Mouse (Mus musculus): ENCODE measurements at regions not wholly inside any gene's neighbourhood (a gene's known extent, or its start where the extent isn't known, plus 50 kb on each side); places are given as distances from the start of the nearest gene placed in this dataset.
A peak's percentile ranks its signal among the peaks of the same experiment; 100 is the strongest.

GRCm38 (mm10) chr15:67278869-67279268 is 778.2 kb upstream of the Lrrc6 start:
- DNase-seq: no peak

GRCm38 (mm10) chr15:67275058-67275457 is 774.3 kb upstream of the Lrrc6 start:
- DNase-seq: no peak

GRCm38 (mm10) chr15:67272397-67272796 is 771.7 kb upstream of the Lrrc6 start:
- DNase-seq: no peak

GRCm38 (mm10) chr15:67263723-67264122 is 763.0 kb upstream of the Lrrc6 start:
- DNase-seq: no peak

- DNase-seq: no peak
These were observed 762.6 kb upstream of the Lrrc6 start for GRCm38 (mm10) chr15:67263313-67263712.

DNA sequence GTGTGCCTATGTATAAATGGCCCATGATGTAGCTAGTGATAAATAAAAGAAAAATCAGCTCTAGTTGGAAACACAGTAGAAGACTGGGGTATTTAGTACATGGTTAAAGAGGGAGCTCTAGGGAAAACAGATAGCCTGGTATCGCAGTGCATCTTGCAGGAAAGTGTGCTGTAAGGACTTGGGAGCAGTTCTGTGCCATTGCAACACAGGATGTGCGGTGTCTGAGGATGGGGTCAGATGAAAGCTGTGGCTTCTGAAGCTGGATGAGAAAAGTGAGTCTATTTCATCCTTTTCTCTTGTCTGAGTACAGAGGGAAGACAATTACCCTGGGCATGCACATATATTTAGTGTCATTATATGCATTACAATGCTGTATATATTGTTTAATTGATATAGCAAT is 761.6 kb upstream of the Lrrc6 start:
- DNase-seq: no peak

GRCm38 (mm10) chr15:67260666-67261065 is 760.0 kb upstream of the Lrrc6 start:
- no peak for DNase-seq

GRCm38 (mm10) chr15:67249147-67249546 is 748.4 kb upstream of the Lrrc6 start:
- no peak for DNase-seq

DNA sequence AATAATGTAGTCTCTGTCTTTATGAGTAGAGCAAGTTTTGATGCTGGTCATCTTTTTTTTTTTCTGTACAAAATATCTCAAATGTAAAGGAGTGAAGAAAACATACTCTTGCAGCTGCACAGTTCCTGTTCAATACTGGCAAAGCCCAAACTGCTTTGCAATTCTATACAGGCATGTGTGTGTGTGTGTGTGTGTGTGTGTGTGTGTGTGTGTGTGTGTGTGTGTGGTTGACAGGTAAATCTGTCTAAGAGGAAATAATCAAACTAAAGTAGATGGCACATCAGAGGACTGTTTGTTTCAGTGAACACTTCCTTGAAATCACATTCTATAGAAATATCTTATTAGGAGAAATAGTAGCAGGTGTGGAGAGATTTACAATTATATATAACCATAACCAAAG is 747.8 kb upstream of the Lrrc6 start:
- DNase-seq: no peak

DNA sequence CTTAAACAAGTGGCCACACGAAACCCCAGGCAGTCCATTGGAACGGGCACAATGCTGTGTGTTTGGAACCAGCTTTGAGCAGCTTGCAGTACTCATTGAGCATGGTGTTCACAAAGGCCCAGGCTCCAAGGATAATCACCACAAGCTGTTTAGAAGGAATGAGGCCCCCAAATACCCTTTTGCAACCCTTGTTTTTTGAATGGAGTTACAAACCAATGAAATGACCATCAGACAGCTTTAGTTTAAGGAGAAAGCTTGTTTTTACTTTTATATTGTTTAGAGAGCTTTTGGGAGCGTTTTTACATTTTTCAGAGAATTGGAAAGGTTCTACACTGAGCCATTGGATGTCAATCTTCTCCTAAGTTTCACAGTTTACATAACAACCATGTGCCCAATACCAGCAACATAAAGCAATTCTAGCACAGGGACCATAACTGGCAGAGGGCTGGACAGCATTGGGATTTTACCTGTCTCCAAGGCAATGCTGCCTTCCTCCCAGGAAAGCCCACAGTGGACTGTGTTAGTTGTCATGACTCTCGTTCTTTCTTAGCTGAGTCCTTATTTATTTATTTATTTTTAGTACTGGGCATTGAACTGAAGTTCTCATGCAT is 745.1 kb upstream of the Lrrc6 start:
- no peak for DNase-seq

DNA sequence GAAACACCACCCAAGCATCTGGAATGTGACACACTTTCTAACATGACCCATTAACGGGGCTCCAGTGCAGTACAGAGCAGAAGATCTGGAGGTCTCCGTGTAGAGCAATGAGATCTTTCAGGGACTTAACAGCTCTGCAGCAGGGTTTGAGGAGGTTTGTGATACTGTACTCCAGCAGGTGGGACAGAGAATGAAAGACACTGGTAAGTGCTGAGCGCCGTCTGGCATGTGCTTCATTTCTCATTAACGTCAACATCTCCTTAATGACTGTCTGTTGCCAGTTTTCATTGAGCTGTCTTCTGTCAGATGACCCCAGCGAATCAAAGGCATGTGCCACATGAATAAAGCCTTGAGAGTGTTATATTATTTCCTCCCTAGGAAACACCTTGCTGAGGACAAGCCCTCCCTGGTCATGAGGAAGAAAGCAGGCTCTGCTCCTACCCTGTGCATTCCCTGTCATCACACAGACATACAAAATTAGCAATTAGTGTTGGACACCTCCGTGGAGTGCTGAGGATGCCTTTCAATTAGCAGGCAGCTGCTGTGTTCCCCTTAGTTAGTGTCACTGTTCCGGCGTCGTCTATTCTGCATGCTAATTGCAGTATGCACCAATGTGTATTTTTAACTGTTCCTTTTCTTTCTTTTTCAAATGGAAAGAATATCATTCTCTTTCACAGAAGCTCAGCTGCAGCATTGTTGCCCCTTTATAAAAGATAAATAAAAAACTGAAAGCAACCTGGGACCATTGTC is 744.4 kb upstream of the Lrrc6 start:
- DNase-seq: no peak

- no peak for DNase-seq
These were observed 734.5 kb upstream of the Lrrc6 start for GRCm38 (mm10) chr15:67235107-67235785.

DNA sequence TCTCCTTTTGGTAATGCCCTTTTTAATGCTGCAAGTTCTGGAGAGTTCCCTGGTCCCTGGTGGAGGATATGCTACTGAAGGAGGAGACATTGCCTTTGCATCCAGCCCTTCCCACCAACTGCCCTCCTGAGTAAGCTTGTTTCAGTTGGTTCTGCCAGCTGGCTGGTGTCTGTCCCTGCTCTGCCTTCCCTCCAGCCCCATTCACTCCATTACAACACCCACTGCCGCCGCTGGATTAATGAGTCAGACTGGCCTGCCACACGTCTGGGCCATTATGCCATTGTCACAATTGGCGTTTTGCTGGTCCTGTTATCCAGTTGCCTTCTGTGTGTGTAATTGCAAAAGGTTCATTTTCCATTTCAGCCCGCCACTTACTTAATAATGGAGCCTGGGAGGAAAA is 728.6 kb upstream of the Lrrc6 start:
- no peak for DNase-seq

- no peak for DNase-seq
These were observed 727.9 kb upstream of the Lrrc6 start for GRCm38 (mm10) chr15:67228633-67229032.

DNA sequence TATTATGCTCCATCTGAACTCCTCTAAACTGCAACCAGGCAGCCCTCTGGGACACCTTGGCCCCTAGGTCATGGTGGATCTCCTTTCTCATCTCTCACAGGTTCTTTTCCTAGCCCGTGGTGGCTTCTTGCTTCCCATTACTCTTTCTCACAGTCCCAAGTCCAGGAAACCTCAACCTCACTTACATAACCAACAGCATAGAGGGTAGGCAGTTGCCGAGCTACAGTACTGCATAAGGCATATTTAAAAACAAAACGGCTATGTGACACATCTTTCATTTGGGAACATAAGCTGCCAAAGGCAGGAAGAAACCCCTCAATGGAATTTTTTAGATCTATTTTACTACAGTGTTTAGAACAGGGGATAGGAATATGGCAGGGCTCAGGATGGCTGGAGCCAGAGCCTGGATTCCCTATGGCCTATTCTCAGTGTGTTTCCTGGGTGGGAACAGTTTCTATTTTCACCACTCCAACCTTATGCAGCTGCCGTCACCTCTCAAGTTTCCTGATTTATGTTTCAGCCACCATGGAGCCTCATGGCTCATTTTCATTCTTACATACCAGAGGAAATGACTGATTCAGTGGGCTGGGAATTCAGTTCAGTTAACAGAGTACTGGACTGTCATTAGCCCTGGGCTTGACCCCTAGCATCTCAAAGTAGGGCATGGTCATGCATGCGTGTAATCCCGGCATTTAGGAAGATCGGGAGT is 726.9 kb upstream of the Lrrc6 start:
- DNase-seq: peak; percentile 20

DNA sequence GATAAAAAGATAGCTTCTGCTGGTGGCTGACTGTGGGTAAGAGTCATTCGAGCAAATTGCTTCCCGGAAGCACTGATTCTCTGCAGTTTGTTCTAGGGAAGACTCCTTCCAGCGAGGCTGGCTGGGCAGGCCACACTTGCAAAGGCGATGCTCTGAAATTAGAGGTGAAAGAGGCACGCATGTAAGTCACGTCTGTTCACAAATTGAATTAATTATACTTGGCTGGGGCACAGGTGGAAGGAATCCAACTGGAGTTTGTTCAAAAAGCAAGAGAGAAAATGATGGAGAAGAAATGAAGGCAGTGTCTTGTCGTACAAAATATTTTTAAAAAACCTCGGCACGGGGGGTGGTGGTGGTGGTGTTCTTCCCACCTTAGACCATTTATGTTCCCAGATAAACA is 726.2 kb upstream of the Lrrc6 start:
- DNase-seq: no peak
